Mouse (Mus musculus) layer of hippocampus, adult 9-10 months (tissue): Measurements from ENCODE around the gene Olfr517.

Experiments used
- DNase-seq: peaks from one replicate; pipeline ENCODE4 v3.0.0; 2022; ENCODE audit warnings: low spot score

Gene Olfr517

DNA sequence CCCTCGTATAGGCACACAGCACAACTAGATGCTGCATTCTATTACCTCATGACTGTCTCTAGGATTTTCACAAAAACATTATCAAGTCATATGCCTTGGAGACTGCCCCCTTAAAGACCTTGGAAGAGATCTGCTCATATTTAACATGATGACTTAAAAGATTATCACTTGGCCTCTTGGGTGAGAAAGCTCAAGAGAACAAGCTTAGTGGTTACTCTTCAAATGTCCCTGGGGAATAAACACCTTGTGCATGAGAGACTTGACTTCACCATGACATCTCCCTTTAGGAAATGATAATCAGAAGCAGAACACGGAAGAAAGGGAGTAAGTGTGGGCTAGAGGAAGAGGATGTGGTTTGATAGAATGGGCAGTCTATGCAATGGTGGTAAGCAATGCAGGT, at the start of gene Olfr517:
Gene Olfr517 (minus strand): TSS at position 101 of the 400 bp plus-strand sequence.
- DNase-seq: no peak

DNA sequence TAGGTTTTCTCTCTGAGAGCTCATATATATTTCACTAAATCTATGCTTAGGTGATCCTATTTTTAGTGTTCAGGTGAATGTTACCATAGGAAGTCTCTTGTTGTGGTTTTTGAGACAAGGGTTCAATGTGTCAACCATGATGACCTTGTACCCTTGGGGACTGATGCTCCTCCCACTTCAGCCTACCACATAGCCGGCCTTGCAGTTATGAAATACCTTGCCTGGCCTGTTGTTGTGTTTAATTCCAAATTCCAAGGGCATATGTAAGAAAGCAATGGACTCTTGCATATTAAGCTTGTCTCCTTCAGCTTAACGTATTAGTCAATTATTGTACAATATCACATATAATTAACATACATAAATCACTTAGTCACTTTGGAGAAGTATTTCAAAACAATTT, 31.8 kb upstream of the Olfr517 start:
- DNase-seq: no peak

DNA sequence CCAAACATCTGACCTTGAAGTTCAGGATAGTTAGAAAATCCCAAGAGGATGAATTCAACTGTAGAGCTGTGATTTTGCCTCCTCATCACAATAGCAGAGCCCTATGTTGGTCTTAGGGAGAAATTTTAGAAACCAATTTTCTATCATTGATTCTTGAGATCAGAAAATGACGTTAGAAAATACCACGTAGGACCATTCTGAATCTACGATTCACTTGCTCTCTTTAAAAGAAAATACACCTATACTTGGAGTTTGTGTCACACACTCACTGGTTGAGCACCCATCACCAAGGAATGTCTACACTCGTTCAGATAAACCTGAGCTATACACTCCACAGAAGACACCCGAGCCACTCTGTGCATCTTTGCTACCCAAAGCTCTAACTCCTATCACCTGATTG, 22.1 kb upstream of the Olfr517 start, which contains the start of gene Olfr519:
Gene Olfr519 (minus strand): TSS at position 101 of the 400 bp plus-strand sequence.
- DNase-seq: no peak

DNA sequence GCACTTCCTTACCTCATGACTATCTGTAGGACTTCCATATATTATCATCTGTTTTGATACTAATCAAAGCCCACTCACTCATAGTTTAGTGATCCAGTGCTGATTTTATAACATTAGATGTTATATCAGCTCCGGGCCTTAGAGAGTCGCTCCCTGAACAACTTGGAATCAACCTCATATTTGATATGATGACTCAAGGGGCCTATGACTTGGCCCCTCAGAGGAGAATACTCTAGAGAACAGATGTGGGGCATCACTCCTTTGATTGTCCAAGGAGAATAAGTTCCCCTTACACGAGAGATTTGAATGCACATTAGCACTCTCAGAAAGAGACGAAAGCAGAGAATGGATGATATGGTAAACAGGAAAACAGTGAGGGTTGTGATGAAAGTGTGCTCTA, 12.7 kb upstream of the Olfr517 start, which contains the start of gene Olfr518:
Gene Olfr518 (minus strand): TSS at position 101 of the 400 bp plus-strand sequence.
- no peak for DNase-seq

- DNase-seq: no peak
Measured at GRCm38 (mm10) chr7:108850429-108850828, 21.8 kb downstream of the Olfr517 start, which contains the start of gene Olfr516. TSS of gene Olfr516 (minus strand) at chr7:108850529.

- DNase-seq: no peak
Measured at GRCm38 (mm10) chr7:108825897-108826296, 46.3 kb downstream of the Olfr517 start, which contains the start of gene Olfr514. TSS of gene Olfr514 (minus strand) at chr7:108825997.
